Mouse (Mus musculus) cerebellum, adult 11-12 months (tissue): ENCODE measurements around the gene C330007P06Rik.

Experiments
- DNase-seq: peaks from one replicate; pipeline ENCODE4 v3.0.0; 2022

The C330007P06Rik gene

DNA sequence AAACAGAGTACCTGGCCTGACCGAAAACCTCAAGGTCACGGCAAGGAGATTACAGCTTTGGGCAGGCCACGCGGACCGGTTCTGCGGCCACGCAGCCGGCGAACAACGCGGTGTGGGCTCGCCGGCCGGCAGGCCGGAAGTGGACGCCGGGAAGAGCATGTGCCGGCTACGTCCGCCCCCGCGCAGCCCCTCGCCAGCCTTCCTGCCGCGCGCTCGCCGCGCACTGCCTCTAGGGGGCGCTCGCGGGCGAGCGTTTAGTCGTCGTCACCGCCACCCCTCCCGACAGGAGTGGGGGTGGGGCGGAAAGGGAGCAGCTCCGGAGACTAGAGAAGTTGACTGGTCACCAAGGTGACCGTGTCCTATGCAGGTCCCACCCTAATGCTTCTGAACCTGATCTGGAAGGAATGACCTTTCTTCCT, 77.7 kb downstream of the C330007P06Rik start:
- peak; percentile 86 for DNase-seq

DNA sequence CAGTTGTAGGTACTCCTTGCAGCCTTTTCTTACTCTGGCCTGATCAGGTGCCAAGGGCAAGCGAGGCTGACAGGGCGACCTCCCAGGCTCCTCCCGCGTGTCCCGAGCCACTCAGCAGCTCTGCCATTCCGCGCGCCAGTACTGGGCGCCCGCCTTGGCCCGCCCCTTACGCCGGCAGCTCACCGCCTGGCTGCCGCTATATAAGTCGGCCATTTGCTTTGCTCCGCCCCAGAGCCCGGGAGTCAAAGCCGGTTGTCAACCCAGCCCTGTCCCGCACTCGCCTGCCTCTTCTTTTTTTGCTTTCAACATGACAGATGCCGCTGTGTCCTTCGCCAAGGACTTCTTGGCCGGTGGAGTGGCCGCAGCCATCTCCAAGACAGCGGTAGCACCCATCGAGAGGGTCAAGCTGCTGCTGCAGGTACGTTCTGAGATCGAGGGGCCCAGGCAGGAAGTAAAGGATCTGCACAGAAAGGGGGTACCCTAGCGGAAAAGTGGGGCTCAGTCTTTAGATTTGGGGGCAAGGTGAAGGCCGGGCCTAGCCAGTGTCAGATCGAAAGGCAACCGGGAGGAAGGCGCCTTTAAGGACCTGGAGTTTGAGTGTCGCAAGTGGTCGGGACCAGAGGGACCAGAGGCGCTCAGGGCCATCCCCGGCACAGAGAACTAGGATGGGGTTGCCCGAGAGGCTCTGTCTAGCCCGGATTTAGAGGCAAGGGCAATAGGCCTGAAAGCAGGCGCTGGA, 78.3 kb downstream of the C330007P06Rik start, which contains the start of gene Slc25a5:
TSS of gene Slc25a5 (plus strand) at position 228 of the 739 bp plus-strand sequence.
- DNase-seq: peak; percentile 93

GRCm38 (mm10) chrX:36794571-36794970, 79.3 kb downstream of the C330007P06Rik start:
- DNase-seq: no peak

DNA sequence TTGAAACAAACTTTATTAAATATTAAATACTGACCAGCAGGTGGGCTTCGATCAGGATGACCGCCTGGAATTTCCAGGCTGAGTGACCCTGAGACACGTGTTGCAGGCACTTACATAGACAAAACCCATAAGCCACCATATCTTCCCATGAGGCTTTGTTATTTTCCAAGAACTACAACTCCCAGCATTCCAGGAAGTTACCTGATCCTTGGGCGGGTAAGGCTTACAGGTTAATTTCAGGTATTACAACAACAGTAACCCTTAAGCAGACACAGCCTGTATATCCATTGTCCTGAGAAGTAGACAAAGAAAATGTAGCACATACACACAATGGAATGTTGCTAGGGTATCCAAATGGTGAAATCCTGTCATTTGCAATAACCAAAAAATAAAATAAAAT, 84.6 kb downstream of the C330007P06Rik start:
- DNase-seq: no peak

DNA sequence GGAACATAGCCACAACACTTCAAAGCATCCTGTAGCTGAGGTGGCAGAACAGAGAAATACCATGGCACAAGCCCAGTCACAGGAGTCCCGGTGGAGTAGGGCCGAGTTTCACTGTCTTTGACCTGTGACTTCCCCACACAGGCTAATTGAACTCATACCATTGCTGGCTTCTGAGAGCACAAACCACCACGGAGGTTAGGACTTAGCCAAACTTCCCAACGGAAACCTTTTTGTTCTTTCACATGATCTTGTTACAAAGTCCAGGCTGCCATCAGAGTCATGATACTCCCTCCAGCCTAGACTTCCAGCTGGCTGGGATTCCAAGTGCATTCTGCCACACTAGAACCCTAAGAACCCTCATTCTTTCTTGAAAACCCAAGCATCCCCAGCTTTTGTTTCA, 96.2 kb downstream of the C330007P06Rik start:
- no peak for DNase-seq

GRCm38 (mm10) chrX:36775520-36775919, 98.4 kb downstream of the C330007P06Rik start:
- DNase-seq: no peak
